Mouse (Mus musculus): Measurements from ENCODE around the gene Vtn.

Gene Vtn

DNA sequence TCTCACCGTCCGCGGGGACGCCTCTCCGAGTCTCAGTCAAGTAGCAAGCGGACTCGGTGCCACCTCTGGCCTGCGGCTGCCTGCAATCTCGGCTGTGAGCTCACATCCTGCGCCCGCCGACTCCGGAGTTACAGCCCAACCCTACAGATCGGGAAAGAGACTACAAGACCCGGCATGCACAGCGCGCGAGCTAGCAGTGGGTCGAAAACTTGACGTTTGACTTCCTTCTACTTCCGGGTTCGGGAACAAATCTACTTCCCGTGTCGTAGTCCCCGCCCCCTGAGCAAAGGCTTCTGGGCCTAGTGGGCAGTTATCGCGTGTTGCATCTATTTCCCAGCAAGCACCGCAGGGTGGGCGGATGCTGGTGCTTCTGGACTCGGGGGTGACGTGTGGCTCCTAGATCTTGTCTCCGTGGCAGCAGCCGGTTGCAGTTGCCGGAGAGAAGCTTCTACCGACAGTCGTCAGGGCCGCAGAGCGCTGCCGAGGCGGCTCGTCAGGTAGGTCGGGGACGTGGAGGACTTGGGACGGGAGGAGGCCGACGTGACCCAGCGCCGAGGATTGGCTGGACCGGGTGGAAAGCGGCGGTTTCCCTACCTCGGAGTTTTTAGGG is 37.3 kb downstream of the Vtn start, which contains the start of the genes Tnfaip1 and Ift20:
Tnfaip1 (minus strand) TSS at position 253 of the 610 bp plus-strand sequence.
Ift20 (plus strand) TSS at position 282 of the 610 bp plus-strand sequence.
- peak; percentile 96 to 99 for DNase-seq

DNA sequence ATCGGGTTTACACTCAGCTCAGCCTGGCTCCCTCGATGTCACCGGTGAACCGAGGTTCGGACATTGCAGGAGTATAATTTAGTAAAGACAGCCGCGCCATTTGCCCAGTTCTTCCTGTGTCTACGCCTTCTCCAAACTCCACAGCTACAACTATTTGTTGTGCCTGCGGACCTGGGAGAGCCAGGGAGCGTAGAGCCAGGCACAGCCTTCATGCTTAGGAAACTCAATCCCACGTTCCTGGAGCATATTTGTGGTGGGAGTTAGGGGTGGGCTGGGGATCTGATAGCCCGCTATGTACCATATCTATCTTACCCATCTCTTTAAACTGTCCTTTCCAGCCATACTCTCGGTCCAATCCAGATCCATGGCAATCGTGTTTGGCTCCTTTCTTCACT is 37.8 kb downstream of the Vtn start:
- no peak for DNase-seq

DNA sequence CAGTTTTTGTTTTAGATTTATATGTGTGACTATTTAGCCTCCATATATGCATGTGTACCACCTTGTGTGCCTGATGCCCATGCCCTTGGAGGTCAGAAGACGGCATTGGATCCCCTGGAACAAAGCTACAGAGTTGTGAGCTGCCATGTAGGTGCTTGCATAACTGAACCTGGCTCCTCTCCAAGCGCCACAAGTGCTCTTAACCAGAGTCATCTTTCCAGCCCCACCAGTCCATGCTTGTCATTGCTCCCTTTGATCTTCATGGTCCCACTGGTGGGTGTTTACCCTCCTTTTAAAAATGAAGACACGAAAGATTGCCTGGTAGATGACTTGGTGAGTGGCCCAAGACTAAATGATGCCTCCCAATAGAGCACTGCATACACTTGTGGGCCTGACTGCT is 41.5 kb downstream of the Vtn start:
- DNase-seq: no peak

DNA sequence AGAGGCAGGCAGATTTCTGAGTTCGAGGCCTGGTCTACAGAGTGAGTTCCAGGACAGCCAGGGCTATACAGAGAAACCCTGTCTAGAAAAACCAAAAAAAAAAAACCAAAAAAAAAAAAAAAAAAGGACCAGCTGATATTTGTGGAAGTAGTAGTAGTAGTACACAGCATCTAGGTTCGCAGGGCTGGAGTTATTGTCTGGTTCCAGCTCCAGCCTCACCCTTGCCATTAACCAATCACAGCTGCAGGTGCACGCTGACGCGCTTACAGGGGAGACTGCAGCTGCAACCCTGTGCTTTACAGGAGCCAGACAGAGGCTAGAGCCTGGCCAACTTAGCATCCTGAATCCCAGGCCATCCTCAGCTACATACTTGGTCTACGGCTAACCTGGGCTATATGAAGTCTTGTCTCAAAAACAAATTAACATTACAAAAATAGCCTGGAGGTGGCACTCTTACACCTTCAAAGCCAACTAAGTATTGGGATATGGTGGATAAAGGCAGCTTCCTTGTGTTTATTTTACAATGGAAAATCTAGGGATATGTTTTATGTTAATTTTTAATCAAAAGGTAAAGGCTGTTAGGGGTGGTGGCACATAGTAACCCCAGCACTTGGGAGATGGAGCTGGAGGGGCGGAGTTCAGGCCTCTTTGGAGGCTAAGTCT is 45.7 kb downstream of the Vtn start:
- DNase-seq: no peak

DNA sequence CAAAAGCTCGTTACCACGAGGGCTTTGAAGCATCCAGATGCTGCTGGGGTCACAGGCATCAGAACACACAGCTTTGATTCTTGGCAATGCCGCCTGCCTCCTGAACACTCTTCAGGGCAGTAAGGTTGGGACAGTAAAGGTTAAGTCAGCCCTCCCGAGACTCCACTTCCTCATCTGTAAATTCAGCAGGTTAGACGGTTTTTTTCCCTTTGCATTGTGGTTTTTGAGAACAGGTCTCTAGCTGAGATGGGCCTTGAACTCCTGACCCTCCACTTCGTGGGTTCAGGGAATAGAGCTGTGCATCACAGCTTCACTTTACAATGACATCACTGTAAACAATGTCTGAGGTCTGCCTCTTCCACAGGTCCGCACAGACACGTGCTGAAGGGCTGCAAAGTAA is 46.3 kb downstream of the Vtn start:
- no peak for DNase-seq

DNA sequence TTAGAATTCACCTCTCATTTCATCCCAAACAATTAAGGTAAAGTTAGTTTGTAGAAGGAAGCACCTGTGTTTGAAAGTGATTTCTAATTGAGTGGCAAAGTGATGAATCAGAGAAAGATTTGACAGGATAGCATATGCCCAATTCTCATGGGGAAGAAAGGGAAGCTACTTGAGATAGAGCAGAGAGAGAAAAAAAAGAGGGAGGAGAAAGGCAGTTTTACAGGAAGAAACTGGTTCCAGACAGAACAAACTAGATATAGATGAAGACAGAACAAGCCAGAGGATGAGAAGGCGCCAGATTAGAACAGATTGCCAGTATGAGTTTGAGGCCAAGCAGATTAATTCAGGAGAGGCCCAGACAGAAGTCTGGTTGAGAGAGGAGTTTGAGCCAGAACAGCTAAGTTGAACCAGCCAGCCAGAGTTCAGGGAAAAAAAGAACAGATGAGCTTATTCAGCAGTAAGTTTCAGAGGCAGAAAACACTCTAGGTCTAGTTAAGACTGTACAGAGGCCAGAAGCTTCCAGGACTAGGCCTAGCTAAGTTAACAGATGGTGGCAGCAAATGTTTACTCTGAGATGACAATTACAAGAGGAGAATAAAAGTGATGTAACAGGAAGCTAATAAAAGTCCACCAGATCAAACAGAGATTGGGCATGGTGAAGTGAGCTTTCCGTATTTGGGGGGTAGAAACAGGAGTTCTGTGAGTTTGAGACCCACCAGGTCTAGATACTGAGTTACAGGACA is 49.0 kb downstream of the Vtn start:
- no peak for DNase-seq

DNA sequence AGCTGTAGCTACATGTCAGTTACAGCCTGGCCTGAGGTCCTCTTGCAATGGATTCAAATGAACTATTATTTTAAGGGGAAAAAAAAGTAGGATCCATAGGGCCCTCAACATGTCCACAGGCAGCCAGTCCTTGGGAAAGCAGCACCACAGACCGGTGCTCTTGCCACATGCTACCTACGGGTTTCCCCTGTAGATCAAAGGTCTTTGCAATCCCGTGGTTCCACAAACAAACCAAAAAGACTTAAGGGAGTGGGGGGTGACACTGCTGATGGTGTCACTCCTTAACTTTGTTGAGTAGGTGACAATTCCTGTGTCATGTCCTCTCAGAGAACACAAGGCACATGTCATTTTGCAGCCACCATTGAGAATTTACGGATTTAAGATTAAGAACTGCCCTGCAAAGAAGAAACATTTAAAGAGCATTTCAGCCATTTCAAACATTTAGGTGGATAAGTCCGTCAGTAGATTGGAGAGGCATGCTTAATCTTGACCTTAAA is 50.6 kb downstream of the Vtn start:
- no peak for DNase-seq

DNA sequence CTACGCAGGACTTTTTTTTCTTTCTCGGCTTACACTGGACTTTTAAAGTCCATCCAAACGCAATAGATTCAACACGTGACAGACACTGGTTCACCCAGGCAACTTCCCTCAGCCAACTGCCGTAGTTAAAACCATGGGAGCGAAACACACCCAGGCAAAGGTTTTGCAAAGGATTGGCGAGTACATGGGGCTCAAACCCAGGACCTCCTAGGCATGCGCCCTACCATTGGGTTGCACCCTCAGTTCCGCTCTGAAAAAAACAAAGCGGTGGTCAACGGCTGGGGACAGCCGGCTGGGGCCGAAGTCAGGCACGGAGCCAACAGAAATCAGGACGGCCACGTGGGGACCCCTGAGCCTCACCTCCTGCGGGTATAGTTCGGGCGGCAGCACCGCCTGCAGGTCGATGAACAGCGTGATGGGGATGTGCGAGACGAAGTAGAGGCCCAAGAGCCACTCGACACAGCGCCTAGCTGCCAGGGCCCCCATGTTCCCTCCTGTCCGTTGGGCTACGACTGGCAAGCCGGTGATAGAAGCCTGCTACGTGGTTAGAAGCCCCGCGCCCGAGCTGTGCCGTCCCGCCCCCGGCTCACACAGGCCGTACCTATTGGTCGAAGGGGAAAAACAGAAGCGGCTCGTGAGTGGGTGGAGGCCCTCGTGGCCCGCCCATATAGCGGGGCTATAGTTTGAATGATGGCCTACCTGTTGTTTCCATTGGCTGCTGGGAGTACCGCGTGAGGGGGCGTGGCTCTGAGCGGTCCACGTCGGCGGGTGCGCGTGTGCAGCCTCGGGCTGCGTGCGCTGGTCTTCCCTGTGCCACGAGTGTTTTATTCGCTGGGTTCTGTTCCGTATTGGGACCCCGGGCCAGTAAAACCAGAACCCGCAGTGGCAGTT is 51.5 kb downstream of the Vtn start, which contains the start of gene Tmem97:
Tmem97 (minus strand) TSS at position 610 of the 891 bp plus-strand sequence.
- peak; percentile 92 to 96 for DNase-seq

DNA sequence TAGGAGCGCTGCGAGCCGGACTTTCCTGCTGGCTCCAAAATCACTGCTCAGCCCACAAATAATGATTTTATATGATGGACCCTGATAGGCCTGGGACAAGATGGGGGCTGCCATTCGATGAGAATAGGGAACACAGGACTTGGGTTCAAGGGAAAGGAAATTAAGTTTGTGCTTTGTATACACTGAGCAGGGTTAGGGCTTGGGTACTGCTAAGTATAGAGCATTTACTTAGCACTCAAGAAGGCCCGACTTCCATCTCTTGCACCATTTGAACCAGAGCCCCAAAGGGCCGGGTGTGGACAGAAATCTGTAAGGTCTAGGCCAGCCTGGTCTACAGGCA is 52.1 kb downstream of the Vtn start:
- no peak for DNase-seq
